Mouse (Mus musculus): Measurements from ENCODE around the gene Rbm28.

DNA sequence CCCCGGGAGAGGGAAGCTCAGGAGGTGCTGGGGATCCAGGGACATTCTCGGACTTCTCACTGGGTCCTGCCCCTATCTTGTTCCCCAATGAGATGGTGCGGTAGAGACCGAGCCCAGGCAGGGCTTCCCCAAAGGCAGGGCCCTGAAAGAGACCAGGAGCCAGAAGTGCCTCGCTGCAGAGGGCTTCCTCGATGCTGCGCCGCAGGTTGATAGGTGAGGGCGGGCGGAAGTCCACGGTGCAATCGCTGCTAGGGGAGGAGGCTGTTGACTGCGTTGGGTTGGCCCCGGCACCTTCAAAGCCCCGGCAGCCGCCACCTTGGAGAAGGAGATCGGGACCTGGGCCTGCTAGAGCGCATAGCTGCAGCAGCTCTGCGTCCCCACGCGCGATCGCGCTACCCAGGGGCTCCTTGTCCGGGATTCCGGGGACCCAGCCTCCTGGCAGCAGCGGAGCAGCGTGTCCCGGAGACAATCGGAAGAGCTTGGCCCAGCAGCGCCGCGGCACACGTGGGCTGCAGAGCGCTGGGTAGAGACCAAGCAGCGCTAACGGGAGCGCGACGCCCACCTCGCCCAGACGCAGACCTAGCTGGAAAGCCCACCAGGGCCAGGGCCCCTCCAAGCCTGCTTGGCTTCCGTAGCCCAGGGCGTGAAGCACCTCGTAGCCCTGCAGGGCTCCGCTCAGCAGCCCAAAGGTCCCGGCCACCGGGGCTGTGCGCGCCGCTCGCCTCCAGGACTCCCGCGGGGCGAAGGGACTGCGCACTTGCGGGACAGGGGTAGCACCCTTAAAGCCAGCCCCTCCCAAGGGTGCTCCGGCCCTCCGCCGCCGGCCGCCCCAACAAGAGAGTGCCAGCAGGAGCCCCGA, 5.5 kb upstream of the Rbm28 start:
- TF ChIP-seq CTCF (IDR thresholded peaks at IDR 0.05; ENCODE audit: low read depth, low read length) (no peak), POLR2A (IDR thresholded peaks at IDR 0.05; ENCODE audit: extremely low read depth, insufficient read depth, low read length) (no peak)
